ENCODE assay signal across 22 mouse cellular contexts in the genomic region with DNA sequence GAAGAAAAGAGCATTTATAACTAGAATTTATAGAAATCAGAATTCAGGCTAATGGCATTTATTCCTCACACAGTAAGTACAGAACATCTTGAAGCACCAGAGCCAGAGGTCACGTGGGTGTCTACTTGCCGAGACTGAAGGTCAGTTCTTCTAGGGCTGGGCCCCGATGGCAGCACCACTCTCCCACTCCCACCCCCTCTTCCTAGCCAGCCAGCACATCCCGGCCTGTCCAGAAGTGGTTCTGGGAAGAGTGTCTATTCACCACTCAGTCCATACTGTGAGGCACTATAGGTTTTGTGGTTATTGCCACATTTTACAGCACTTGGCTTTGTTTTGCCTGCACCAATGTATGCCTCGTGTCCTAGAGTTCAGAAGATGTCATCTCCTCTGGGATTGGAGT.
"Had no signal": no experiment of that assay in that cellular context is flagged by ENCODE, and none has a peak within 500 bp of the region (broad histone marks: within the 10 kb centered on the region; RNA-seq: fewer than 3 reads in every experiment).

No protein-coding gene starts in this region.

- H3K27ac ChIP-seq: left cerebral cortex, adult 2 months; liver, embryonic 14.5 days; lung, embryonic 15.5 days; midbrain, embryonic 10.5 days; neural tube, embryonic 12.5 days; neural tube, embryonic 15.5 days; stomach, postnatal 0 days had no signal

- H3K9ac ChIP-seq: liver, embryonic 14.5 days; lung, embryonic 15.5 days; neural tube, embryonic 12.5 days; neural tube, embryonic 15.5 days had no signal

- H3K4me2 ChIP-seq: liver, embryonic 11.5 days; lung, embryonic 15.5 days; neural tube, embryonic 12.5 days; neural tube, embryonic 15.5 days had no signal

- H3K4me1 ChIP-seq: lung, embryonic 15.5 days; midbrain, embryonic 10.5 days; neural tube, embryonic 12.5 days; neural tube, embryonic 15.5 days had no signal

- DNase-seq: kidney, adult 18-20 months; kidney, postnatal 10 days; layer of hippocampus, postnatal 36 days; lung, adult 18-20 months; lung, postnatal 10 days; lung, postnatal 36 days; midbrain, embryonic 14.5 days; right cerebral cortex, adult 18-20 months; right cerebral cortex, postnatal 14 days; right cerebral cortex, postnatal 4 days; thymus, adult 2 months; thymus, postnatal 14 days; thymus, postnatal 4 days had no signal

- H3K4me3 ChIP-seq: left cerebral cortex, adult 2 months; lung, embryonic 15.5 days; megakaryocyte, embryonic 14.5 days; midbrain, embryonic 10.5 days; neural tube, embryonic 12.5 days; neural tube, embryonic 15.5 days had no signal

- H3K27me3 ChIP-seq: lung, embryonic 15.5 days; megakaryocyte, embryonic 14.5 days; neural tube, embryonic 12.5 days; neural tube, embryonic 15.5 days had no signal

- H3K9me3 ChIP-seq: lung, embryonic 15.5 days; megakaryocyte, embryonic 14.5 days; midbrain, embryonic 10.5 days; neural tube, embryonic 12.5 days; neural tube, embryonic 15.5 days had no signal
